Mouse (Mus musculus): Measurements from ENCODE around the gene Kcnc1.

Kcnc1 gene

GRCm38 (mm10) chr7:46394933-46395332 is 1.4 kb upstream of the Kcnc1 start:
- no peak for DNase-seq (ENCODE audit: low read depth, low spot score)

GRCm38 (mm10) chr7:46395571-46395970 is 726 bp upstream of the Kcnc1 start:
- DNase-seq (ENCODE audit: low read depth, low spot score) = no peak

GRCm38 (mm10) chr7:46396928-46397731 is 833 bp downstream of the Kcnc1 start:
- DNase-seq (ENCODE audit: low read depth, low spot score) = no peak

DNA sequence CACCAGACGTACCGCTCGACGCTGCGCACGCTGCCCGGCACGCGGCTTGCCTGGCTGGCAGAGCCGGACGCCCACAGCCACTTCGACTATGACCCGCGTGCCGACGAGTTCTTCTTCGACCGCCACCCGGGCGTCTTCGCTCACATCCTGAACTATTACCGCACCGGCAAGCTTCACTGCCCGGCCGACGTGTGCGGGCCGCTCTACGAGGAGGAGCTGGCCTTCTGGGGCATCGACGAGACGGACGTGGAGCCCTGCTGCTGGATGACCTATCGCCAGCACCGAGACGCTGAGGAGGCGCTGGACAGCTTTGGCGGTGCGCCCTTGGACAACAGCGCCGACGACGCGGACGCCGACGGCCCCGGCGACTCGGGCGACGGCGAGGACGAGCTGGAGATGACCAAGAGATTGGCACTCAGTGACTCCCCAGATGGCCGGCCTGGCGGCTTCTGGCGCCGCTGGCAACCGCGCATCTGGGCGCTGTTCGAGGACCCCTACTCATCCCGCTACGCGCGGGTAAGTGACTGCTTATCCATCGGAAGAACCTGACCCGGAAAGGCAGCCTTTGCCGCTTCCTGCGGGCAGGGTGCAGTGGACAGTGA is 1.5 kb downstream of the Kcnc1 start:
- no peak for DNase-seq (ENCODE audit: low read depth, low spot score)

DNA sequence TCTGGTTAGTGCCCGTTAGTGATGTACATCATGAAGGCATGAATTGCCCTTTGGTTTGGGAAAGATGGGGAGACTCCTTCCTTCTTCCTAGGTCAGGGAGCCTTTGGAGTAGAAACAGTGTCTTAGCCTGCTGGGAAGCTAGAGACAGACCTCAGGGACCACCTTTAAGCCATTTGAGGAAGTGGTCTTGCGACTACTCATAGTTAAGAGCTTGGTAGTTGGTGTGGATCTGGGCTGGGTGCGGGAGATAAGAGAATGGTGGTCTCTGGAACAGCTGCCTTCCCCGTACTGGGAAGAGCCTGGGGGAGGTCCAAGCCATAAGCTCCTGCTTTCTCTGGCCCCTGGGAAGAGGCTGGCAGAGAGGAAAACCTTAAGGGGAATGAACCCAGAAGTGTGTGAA is 2.3 kb downstream of the Kcnc1 start:
- no peak for DNase-seq (ENCODE audit: low read depth, low spot score)

- no peak for DNase-seq (ENCODE audit: low read depth, low spot score)
Measured at GRCm38 (mm10) chr7:46399676-46400075, 3.4 kb downstream of the Kcnc1 start.

DNA sequence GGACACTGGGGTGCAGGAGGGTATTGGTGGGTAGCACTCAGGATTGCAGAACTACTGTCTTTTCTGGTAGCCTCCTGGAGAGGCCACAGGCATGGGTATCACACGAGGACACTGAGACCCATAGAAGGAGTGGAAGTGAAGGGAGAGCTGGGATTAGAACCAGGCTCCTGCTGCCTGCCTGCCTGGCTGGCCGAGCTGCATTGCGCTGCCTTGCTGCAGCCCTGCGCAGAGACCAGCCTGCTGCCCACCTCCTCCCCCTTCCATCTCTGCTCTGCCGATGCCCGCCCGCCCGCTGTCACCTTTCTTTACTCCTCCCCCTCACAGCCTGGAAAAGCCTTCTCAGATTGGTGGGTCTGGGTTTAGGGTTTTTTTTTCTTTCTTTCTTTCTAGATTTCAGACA is 4.0 kb downstream of the Kcnc1 start:
- no peak for DNase-seq (ENCODE audit: low read depth, low spot score)

GRCm38 (mm10) chr7:46401371-46402180 is 5.3 kb downstream of the Kcnc1 start:
- DNase-seq (ENCODE audit: low read depth, low spot score) = no peak

DNA sequence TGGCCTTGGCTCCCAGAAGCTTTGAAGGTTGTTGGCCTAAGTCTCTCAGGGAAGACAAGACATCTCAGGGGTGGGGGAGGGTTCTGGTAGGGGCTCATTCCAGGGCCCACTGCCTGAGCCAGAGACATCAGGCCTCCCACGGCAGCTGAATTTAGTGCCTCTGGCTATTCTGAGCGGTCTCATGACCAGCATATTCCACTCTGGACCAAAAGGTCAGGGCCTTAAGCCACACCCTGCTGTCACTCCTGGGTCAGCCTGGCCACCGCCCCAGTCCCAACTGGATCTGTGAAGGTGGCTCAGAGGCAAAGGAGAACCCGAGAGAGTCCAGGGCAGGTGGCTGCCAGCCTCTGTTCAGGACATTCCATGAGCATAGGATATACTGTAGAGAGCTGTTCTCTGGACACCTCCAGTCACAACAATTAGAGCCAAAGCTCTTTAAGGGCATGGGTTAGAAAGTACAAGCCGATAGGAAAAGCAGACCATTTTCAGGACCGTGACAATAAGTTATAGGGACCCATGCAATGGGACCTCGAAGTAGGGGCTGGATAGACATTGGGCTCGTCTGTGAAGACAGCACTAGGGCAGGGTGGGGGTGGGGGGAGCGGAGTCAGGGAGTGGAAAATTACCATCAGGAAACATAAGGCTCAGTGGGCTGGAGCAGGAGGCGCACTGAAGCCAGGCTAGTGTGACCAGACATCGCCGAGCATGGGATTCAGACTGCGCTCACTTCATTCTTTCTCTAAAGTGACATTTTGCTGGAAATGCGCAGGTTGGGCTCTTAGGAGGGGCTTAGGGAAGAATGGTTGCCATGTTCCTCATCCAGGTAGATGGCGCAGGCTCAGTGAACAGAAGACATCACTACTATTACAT is 7.6 kb downstream of the Kcnc1 start:
- DNase-seq (ENCODE audit: low read depth, low spot score) = no peak

DNA sequence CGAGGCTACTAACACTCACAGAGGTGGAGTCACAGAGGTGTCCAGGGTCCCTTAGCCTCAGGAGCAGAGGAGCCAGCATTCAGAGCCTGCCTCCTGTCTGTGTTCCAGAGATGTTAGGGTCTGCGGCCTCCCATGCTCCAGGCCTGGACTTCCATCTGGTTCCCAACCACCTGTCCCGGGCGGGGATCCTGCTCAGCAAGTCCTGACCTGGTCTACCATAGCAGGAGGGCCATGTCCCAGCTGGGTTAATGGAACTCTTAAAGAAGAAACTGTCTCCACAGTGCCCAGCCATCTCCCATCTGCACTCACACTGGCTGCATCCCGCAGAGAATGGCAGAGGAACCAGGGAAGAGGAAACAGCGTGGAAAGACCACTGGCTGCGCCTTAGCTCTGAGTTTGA is 8.5 kb downstream of the Kcnc1 start:
- no peak for DNase-seq (ENCODE audit: low read depth, low spot score)

GRCm38 (mm10) chr7:46408606-46409005 is 12.3 kb downstream of the Kcnc1 start:
- DNase-seq (ENCODE audit: low read depth, low spot score) = no peak

GRCm38 (mm10) chr7:46409204-46409789 is 13.0 kb downstream of the Kcnc1 start:
- no peak for DNase-seq (ENCODE audit: low read depth, low spot score)

- DNase-seq (ENCODE audit: low read depth, low spot score) = no peak
Measured at GRCm38 (mm10) chr7:46410727-46411126, 14.4 kb downstream of the Kcnc1 start.

GRCm38 (mm10) chr7:46412823-46413222 is 16.5 kb downstream of the Kcnc1 start:
- no peak for DNase-seq (ENCODE audit: low read depth, low spot score)

GRCm38 (mm10) chr7:46413959-46414725 is 17.8 kb downstream of the Kcnc1 start:
- no peak for DNase-seq (ENCODE audit: low read depth, low spot score)

- DNase-seq (ENCODE audit: low read depth, low spot score) = no peak
Measured at GRCm38 (mm10) chr7:46415818-46416425, 19.6 kb downstream of the Kcnc1 start.

DNA sequence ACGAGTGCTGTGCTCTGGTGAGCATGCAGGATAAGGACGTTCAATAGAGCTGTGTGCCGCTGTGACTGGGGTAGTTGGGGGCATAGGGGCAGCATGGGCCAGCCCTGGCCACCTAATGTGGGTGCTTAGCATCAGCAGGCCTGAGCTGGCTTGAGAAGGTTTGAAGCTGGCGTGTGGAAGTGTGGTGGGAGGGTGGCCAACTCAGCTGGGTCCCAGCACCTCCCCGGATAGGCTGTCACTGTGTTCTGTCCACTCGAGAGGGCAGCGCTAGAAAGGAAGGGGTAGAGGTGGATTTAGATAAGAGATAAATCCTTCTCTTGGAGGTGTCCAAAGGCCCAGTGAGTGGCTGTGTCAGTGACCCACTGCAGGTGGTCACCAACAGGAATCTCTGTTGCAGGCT is 21.2 kb downstream of the Kcnc1 start:
- no peak for DNase-seq (ENCODE audit: low read depth, low spot score)

DNA sequence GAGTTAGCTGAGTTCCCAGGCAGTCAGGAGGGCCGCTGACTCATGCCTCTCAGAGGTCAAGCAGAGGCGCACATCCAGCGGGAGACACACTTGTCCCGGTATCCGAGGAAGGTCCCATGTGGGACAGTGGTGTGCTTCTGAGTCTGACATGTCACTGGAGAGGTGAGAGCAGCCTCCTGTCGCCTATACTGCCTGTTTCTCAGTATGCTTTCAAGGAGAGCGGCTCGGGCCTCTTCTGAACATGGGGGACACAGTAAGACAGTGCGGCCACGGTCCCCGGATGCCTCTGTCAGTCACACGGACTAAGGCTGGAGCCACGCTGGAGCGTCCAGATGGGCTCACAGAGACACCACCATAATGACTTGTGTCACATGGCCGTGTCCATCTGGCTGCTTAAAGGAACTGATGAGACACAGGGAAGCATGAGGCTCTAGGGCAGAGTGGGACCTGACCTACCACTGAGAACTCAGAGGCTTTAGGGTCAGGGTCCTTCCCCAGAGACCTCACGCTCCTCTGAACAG is 21.9 kb downstream of the Kcnc1 start:
- no peak for DNase-seq (ENCODE audit: low read depth, low spot score)

DNA sequence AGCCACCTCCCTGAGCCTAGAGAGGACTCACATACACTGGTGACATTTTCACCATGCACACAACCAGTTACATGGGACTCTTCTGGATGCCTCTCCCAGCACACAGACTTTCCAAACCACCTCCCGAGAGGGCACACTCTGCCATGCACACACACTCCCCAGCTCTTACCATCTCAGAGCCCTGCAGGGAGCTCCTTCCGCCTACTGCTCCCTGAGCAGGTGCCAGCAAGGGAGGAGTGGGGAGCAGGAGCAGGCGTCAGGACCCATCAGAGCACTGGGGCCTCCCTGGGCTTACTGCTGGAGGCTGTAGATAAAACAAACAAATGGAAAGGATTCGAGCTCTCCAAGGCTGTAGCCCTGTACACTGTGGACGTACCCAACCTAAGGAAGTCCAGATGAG is 25.2 kb downstream of the Kcnc1 start:
- no peak for DNase-seq (ENCODE audit: low read depth, low spot score)
